Mouse (Mus musculus): ENCODE data around the gene Izumo4.

- TF ChIP-seq CTCF (conservative IDR thresholded peaks at IDR 0.05; ENCODE audit: insufficient read depth, insufficient read length, low read depth, low read length) (no peak), POLR2A (IDR thresholded peaks at IDR 0.05; ENCODE audit: low read depth, low read length) (no peak)
These were observed 33.4 kb upstream of the Izumo4 start for GRCm38 (mm10) chr10:80668614-80669013.

All from kidney, adult 2 months (tissue).